Comparison of ENCODE assay signal across 16 mouse cellular contexts in genomic region chr3:148167556-148167955, GRCm38 (mm10).
"Had no signal": no experiment of that assay in that cellular context is flagged by ENCODE, and none has a peak within 500 bp of the region (broad histone marks: within the 10 kb centered on the region; RNA-seq: fewer than 3 reads in every experiment).

No protein-coding gene starts in this region.

- H3K27ac ChIP-seq: layer of hippocampus, adult 2 months; limb, embryonic 13.5 days; lung, embryonic 15.5 days; midbrain, embryonic 12.5 days; neural tube, embryonic 13.5 days; stomach, embryonic 15.5 days had no signal

- H3K27me3 ChIP-seq: limb, embryonic 13.5 days; lung, embryonic 15.5 days; midbrain, embryonic 12.5 days; neural tube, embryonic 13.5 days; stomach, embryonic 15.5 days had no signal

- H3K9ac ChIP-seq: limb, embryonic 13.5 days; lung, embryonic 15.5 days; midbrain, embryonic 12.5 days; neural tube, embryonic 13.5 days; stomach, embryonic 15.5 days had no signal

- ATAC-seq: midbrain, embryonic 16.5 days had no signal

- H3K9me3 ChIP-seq: limb, embryonic 13.5 days; lung, embryonic 15.5 days; midbrain, embryonic 12.5 days; neural tube, embryonic 13.5 days; stomach, embryonic 15.5 days had no signal

- DNase-seq: kidney, postnatal 10 days; kidney, postnatal 4 days; left cerebral cortex, postnatal 4 days; retina, postnatal 1 day; right cerebral cortex, postnatal 4 days; spleen, adult 18-20 months; thymus, adult 2 months; thymus, postnatal 25 days had no signal

- H3K4me3 ChIP-seq: layer of hippocampus, adult 2 months; limb, embryonic 13.5 days; lung, embryonic 15.5 days; midbrain, embryonic 12.5 days; neural tube, embryonic 13.5 days; stomach, embryonic 15.5 days had no signal

- H3K4me1 ChIP-seq: limb, embryonic 13.5 days; lung, embryonic 15.5 days; midbrain, embryonic 12.5 days; neural tube, embryonic 13.5 days; stomach, embryonic 15.5 days had no signal

- H3K4me2 ChIP-seq: limb, embryonic 13.5 days; liver, embryonic 11.5 days; lung, embryonic 15.5 days; midbrain, embryonic 12.5 days; neural tube, embryonic 13.5 days; stomach, embryonic 15.5 days had no signal

- H3K36me3 ChIP-seq: limb, embryonic 13.5 days; lung, embryonic 15.5 days; midbrain, embryonic 12.5 days; neural tube, embryonic 13.5 days; stomach, embryonic 15.5 days had no signal
